Mouse (Mus musculus) bone marrow macrophage, adult 2 months (primary cell): ENCODE measurements around the gene Hmg20b.

Experiments
- CTCF ChIP-seq: IDR thresholded peaks from 2 replicates; pipeline ENCODE4 v1.5.1; 2012; ENCODE audit warnings: low read depth, mild to moderate bottlenecking, low read length, moderate library complexity
- POLR2A ChIP-seq: IDR thresholded peaks from 2 replicates; pipeline ENCODE4 v1.6.1; 2012; ENCODE audit warnings: mild to moderate bottlenecking, low read depth, low read length, borderline replicate concordance

DNA sequence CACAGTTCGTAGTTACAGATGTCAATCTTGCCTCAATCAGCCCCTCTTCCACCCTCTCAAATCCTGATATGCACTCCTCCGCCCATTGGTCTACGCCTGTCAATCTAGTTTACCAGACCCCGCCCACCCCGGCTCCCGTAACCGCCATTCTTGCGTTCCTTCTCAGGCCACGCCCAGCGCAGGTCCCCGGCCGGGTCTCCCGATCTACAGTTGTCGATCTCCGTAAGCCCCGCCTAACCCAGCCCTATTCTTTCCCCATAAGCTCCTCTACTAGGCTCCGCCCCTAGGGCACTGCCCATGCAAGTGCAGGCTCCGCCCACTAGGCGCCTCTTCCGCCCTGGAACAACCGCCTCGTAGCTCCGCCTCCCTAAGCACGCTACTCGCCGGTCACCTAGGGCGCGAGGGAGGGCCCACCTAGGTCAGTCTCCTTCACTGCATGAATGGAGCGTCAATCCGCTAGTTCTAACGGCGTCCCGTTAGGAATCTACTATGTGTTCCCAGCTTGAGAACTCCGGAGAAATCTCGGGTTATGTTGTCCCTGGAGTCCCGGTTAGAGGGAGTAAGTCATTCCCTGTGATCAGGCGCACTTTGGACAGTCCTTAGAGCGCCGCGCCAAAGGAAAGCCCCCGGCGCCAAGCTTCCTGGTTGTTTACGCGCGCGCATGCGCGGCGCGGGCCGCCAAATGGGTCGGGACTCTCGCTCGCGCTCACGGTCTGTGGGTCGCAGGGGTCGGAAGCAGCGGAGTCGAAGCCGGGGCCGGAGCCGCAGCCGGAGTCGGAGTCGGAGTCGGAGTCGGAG lies 29.5 kb downstream of the Hmg20b start, which contains the start of gene Cactin:
- no peak for TF ChIP-seq POLR2A
- TF ChIP-seq CTCF = no peak
